Mouse (Mus musculus): Measurements from ENCODE around the gene Slc1a1. TPM values are rescaled to one million over a fixed set of nuclear protein-coding genes. Genes with fewer than 3 reads are reported as not detected.

Slc1a1 gene
- polyA plus RNA-seq, 1 experiment: 0.23 TPM

DNA sequence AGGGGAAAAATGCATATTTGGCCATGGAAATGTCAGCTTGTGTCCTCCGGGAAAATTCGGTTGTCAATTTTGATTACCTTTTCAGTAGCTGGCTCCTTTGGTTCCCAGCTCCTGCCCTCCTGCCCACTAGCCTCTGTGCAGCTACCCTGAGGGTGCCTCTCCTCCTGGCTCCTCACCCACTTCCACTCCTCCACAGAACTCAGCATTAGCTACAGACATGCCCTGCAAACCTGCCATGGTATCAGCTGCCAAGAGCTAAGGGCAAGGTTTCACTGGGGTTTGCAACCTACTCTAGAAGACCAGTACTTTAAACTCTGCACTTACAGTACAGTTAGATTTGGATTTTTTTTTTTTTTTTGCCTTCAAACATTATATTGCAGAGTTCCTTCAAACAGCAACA lies 44.6 kb downstream of the Slc1a1 start:
- Histone ChIP-seq H3K4me3 (replicated peaks) (no peak overlapping the region), H3K36me3 (replicated peaks; ENCODE audit: low read length) (no peaks in the 10 kb centered on the region), H3K4me1 (peaks cover 8% of the 10 kb centered on the region), H3K9me3 (no peaks in the 10 kb centered on the region), H3K27me3 (replicated peaks) (peaks cover 4% of the 10 kb centered on the region)
- TF ChIP-seq FLI1 (IDR thresholded peaks at IDR 0.05; ENCODE audit: low read length): no peak
- no peak for TF ChIP-seq GATA1 (IDR thresholded peaks at IDR 0.05; ENCODE audit: borderline replicate concordance, low read length)

DNA sequence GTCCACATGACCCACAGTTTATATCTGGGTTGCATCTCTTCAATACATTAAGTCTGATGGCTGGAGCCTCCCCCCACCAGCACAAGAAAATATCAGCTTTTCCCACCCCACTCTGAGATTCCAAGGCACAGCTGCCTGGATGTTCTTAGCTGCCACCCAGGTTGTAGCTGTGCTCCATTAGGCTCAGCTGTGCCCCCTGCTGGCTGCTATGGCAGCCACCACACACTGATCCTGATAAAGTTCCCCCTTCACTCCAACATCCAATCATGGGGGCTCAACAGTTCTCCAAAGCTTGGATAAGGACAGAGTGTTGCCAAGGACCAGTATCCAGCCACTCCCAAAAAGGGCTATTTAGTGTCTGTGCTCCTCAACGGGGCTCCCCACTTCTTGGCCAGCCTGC lies 48.3 kb downstream of the Slc1a1 start:
- no peaks in the 10 kb centered on the region for H3K9me3 ChIP-seq
- TF ChIP-seq FLI1 (IDR thresholded peaks at IDR 0.05; ENCODE audit: low read length): no peak
- no peak for TF ChIP-seq GATA1 (IDR thresholded peaks at IDR 0.05; ENCODE audit: borderline replicate concordance, low read length)
- peaks cover 4% of the 10 kb centered on the region for H3K27me3 ChIP-seq (replicated peaks)
- H3K36me3 ChIP-seq (replicated peaks; ENCODE audit: low read length): no peaks in the 10 kb centered on the region
- H3K4me1 ChIP-seq: peaks cover 25% of the 10 kb centered on the region
- H3K4me3 ChIP-seq (replicated peaks): no peak overlapping the region

DNA sequence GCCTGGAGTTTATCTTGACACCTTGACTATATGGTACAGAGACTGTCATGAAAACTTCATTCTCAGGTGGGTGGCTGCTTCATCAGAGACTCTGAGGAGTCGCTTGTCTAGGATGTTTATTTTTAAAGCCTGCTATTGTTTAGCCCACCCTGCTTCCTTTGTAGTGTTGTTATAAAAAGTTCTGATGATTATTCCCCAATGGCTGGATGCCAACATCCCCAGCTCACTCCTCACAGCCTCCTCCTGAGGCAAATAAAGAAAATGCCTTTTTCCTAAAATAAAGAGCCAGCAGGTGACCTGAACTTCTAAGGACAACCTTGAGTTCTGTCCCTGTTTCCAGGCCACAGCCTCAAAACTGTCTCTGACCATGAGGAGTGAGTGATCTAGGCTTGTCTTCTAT lies 53.6 kb downstream of the Slc1a1 start:
- Histone ChIP-seq H3K27me3 (replicated peaks) (no peaks in the 10 kb centered on the region), H3K9me3 (no peaks in the 10 kb centered on the region), H3K4me1 (peaks cover 35% of the 10 kb centered on the region), H3K36me3 (replicated peaks; ENCODE audit: low read length) (no peaks in the 10 kb centered on the region), H3K4me3 (replicated peaks) (no peak overlapping the region)
- TF ChIP-seq GATA1 (IDR thresholded peaks at IDR 0.05; ENCODE audit: borderline replicate concordance, low read length) (no peak), FLI1 (IDR thresholded peaks at IDR 0.05; ENCODE audit: low read length) (no peak)

DNA sequence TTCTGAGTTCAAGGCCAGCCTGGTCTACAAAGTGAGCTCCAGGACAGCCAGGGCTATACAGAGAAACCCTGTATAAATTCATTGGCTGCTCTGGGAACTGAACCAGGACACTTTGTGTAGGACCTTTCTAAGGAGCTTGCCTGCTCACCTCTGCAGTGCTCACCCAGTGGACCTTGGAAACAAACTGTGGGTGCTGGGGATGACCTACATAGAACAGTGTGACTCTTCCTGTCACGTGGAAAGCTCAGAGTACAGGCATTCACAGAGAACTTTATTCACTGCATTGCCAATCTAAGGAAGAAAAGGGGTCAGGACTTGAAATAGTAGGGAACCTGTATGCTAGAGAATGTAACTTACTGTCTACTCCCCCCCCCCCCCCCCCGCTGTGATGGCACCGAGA lies 54.4 kb downstream of the Slc1a1 start:
- H3K4me3 ChIP-seq (replicated peaks): no peak overlapping the region
- H3K9me3 ChIP-seq: no peaks in the 10 kb centered on the region
- peaks cover 35% of the 10 kb centered on the region for H3K4me1 ChIP-seq
- no peaks in the 10 kb centered on the region for H3K27me3 ChIP-seq (replicated peaks)
- H3K36me3 ChIP-seq (replicated peaks; ENCODE audit: low read length): no peaks in the 10 kb centered on the region
- TF ChIP-seq FLI1 (IDR thresholded peaks at IDR 0.05; ENCODE audit: low read length) (no peak), GATA1 (IDR thresholded peaks at IDR 0.05; ENCODE audit: borderline replicate concordance, low read length) (no peak)

DNA sequence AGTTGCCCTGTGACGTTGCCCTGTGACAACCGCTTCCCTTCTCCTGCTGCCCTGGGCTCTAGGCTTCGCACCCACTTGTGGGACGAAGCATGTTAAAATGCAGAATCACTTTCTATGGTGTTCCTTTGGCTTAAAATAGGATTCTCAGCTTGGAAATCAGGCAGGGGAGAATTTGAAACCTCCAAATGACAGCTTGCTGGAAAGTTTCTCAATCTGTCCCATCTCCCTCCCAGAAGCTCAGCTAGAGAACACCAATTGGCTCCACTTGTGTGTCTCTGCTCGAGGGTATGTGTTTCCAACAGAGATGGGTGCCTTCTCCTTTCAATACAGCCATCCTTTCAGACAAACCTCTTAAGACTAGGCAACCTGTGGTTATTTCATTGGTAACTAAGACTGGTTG lies 56.4 kb downstream of the Slc1a1 start:
- Histone ChIP-seq H3K9me3 (no peaks in the 10 kb centered on the region), H3K27me3 (replicated peaks) (no peaks in the 10 kb centered on the region), H3K4me3 (replicated peaks) (no peak overlapping the region), H3K36me3 (replicated peaks; ENCODE audit: low read length) (no peaks in the 10 kb centered on the region), H3K4me1 (peaks cover 31% of the 10 kb centered on the region)
- TF ChIP-seq GATA1 (IDR thresholded peaks at IDR 0.05; ENCODE audit: borderline replicate concordance, low read length) (no peak), FLI1 (IDR thresholded peaks at IDR 0.05; ENCODE audit: low read length) (no peak)

DNA sequence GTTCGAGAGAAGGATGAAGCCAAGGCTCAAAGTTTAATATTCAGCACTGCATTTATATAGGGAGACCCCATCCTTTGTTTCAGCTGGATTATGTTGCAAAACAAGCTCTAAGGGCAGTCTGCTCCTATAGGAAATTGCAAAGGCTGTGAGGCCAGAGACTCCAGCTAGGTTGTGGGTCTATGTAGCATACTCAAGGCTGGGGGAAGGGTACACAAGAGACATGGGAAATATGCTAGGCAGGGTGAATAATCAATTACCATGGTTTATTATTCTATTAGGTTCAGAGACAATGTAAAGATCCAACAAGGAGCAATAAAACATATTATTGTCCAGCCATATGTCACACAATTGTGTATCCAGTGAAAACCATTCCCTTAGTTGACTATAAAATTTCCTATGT lies 57.0 kb downstream of the Slc1a1 start:
- TF ChIP-seq GATA1 (IDR thresholded peaks at IDR 0.05; ENCODE audit: borderline replicate concordance, low read length): no peak
- no peak for TF ChIP-seq FLI1 (IDR thresholded peaks at IDR 0.05; ENCODE audit: low read length)
- H3K4me3 ChIP-seq (replicated peaks): no peak overlapping the region
- peaks cover 25% of the 10 kb centered on the region for H3K4me1 ChIP-seq
- H3K9me3 ChIP-seq: no peaks in the 10 kb centered on the region
- H3K27me3 ChIP-seq (replicated peaks): no peaks in the 10 kb centered on the region
- H3K36me3 ChIP-seq (replicated peaks; ENCODE audit: low read length): no peaks in the 10 kb centered on the region

DNA sequence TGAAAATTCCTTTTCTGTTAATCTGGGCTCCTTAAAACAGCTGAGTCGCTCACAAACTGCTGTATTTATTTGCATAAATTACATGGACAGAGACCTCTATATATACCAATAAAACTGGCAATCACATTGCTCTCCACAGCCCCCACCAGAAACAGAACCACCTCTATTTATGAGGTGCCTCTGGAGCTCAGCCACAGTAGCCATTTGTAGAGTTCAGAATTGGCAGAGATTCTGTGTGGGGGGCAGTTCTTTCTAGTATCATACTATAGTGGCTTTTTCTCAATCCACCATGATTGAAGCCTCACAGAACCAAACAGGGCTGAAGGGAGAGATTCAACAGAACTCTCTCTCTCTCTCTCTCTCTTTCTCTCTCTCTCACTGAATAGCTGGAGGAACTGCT lies 61.8 kb downstream of the Slc1a1 start:
- no peaks in the 10 kb centered on the region for H3K9me3 ChIP-seq
- peaks cover 27% of the 10 kb centered on the region for H3K4me1 ChIP-seq
- H3K27me3 ChIP-seq (replicated peaks): no peaks in the 10 kb centered on the region
- no peaks in the 10 kb centered on the region for H3K36me3 ChIP-seq (replicated peaks; ENCODE audit: low read length)
- no peak overlapping the region for H3K4me3 ChIP-seq (replicated peaks)
- no peak for TF ChIP-seq GATA1 (IDR thresholded peaks at IDR 0.05; ENCODE audit: borderline replicate concordance, low read length)
- TF ChIP-seq FLI1 (IDR thresholded peaks at IDR 0.05; ENCODE audit: low read length): no peak

DNA sequence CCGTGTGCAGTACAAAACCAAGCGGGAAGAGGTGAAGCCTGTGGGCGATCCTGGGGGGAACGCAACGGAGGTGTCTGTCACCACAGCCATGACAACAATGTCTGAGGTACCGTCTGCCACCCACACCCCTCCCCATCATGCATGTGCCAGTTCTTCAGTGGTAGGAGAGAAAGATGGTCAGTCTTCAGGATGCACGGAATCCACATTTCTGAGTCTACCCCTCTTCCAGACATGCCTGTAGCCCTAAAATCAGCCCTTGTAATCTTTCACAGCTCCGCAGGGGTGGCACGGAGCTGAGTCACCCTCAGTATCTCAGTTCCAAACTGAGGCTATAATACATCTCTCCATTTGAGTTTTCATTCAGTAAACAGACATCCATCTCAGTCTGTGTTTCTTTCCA lies 62.6 kb downstream of the Slc1a1 start:
- no peak for TF ChIP-seq FLI1 (IDR thresholded peaks at IDR 0.05; ENCODE audit: low read length)
- TF ChIP-seq GATA1 (IDR thresholded peaks at IDR 0.05; ENCODE audit: borderline replicate concordance, low read length): no peak

DNA sequence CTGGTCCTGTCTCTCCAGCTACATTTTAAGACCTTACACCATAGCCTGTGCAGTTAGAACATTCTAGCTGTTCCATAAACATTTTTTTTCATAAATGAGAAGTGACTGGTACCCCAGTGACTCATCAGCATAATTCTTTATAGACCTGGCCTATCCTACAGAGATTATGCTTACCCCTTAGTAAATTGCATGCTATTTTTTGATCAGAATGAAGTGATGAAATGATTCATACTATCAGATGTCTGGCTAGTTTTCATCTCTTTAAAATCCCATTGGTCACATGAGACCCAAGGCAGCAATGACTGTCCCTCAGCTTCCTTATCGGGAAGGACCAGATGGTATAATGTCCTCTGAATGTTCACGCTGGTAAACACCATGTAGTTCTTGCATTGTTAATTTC lies 65.9 kb downstream of the Slc1a1 start:
- H3K36me3 ChIP-seq (replicated peaks; ENCODE audit: low read length): no peaks in the 10 kb centered on the region
- no peak for TF ChIP-seq FLI1 (IDR thresholded peaks at IDR 0.05; ENCODE audit: low read length)
- no peak for TF ChIP-seq GATA1 (IDR thresholded peaks at IDR 0.05; ENCODE audit: borderline replicate concordance, low read length)

More for the DNA sequence above, 62.6 kb downstream of the Slc1a1 start:
- Histone ChIP-seq H3K4me1 (peaks cover 35% of the 10 kb centered on the region), H3K27me3 (replicated peaks) (no peaks in the 10 kb centered on the region), H3K4me3 (replicated peaks) (no peak overlapping the region), H3K36me3 (replicated peaks; ENCODE audit: low read length) (no peaks in the 10 kb centered on the region), H3K9me3 (no peaks in the 10 kb centered on the region)

DNA sequence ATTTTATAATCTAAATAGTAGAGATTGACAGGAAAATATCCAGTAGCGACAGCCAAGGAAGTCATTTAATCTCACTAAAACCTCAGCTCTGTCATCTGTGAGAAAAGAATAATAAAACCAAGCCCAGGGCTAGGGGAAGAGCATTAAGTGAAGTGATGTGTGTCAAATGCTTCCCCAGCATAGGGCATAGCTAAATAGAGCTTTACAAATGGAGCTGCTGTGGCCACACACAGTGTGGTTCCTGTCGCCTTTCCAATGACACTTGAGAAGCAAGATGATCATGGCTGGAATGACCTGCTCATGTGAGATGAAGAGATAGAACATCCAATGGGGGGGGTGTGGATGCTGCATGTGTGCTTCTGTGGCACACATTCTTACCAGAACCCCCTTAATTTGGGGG lies 67.3 kb downstream of the Slc1a1 start:
- Histone ChIP-seq H3K9me3 (peaks cover 3% of the 10 kb centered on the region; the same call in 1 of the 2 replicates), H3K4me3 (replicated peaks) (no peak overlapping the region), H3K36me3 (replicated peaks; ENCODE audit: low read length) (no peaks in the 10 kb centered on the region), H3K4me1 (peaks cover 43% of the 10 kb centered on the region), H3K27me3 (replicated peaks) (peaks cover 2% of the 10 kb centered on the region)
- TF ChIP-seq GATA1 (IDR thresholded peaks at IDR 0.05; ENCODE audit: borderline replicate concordance, low read length) (no peak), FLI1 (IDR thresholded peaks at IDR 0.05; ENCODE audit: low read length) (no peak)

More for the DNA sequence above, 65.9 kb downstream of the Slc1a1 start:
- H3K9me3 ChIP-seq: peaks cover 3% of the 10 kb centered on the region; the same call in 1 of the 2 replicates
- peaks cover 41% of the 10 kb centered on the region for H3K4me1 ChIP-seq
- no peaks in the 10 kb centered on the region for H3K27me3 ChIP-seq (replicated peaks)
- no peak overlapping the region for H3K4me3 ChIP-seq (replicated peaks)

DNA sequence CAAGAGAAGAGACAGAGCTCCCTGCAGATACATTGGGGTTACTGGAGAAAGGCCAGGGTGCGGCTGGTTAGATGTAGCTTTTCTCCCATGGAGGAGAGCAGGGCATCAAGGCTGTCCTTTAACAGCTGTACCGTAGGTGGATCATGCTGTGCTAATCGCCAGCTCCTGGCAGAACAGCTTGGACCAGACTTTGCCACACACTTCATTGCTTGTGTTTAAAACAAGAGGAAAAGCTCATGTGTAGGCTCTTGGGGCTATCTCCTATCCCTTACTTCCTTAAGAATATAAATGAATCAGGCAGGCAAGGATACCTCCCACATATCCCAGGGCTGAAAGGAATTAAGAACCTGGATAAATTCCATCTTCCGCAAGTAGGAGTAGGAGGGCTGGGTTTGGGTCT lies 68.0 kb downstream of the Slc1a1 start:
- H3K9me3 ChIP-seq: peaks cover 3% of the 10 kb centered on the region; the same call in 1 of the 2 replicates
- no peaks in the 10 kb centered on the region for H3K36me3 ChIP-seq (replicated peaks; ENCODE audit: low read length)
- no peak overlapping the region for H3K4me3 ChIP-seq (replicated peaks)
- peaks cover 44% of the 10 kb centered on the region for H3K4me1 ChIP-seq
- peaks cover 6% of the 10 kb centered on the region for H3K27me3 ChIP-seq (replicated peaks)
- no peak for TF ChIP-seq GATA1 (IDR thresholded peaks at IDR 0.05; ENCODE audit: borderline replicate concordance, low read length)
- TF ChIP-seq FLI1 (IDR thresholded peaks at IDR 0.05; ENCODE audit: low read length): no peak

Data from megakaryocyte, embryonic 14.5 days (primary cell).